Mouse (Mus musculus): Measurements from ENCODE around the gene Map1b. TPM values are rescaled to one million over a fixed set of nuclear protein-coding genes. Genes with fewer than 3 reads are reported as not detected.

Map1b gene
- total RNA-seq, 2 experiments from 2014 or later, result 0.04 to 0.94 TPM

GRCm38 (mm10) chr13:99493304-99493904 is 22.9 kb downstream of the Map1b start:
- ATAC-seq (replicated peaks; ENCODE audit: poor library complexity), result no peak

GRCm38 (mm10) chr13:99492619-99493303 is 23.6 kb downstream of the Map1b start:
- no peak for ATAC-seq (replicated peaks; ENCODE audit: poor library complexity)

- ATAC-seq (replicated peaks; ENCODE audit: poor library complexity), result no peak
Measured at GRCm38 (mm10) chr13:99489998-99490397, 26.3 kb downstream of the Map1b start.

- ATAC-seq (replicated peaks; ENCODE audit: poor library complexity), result no peak
Measured at GRCm38 (mm10) chr13:99489175-99489574, 27.2 kb downstream of the Map1b start.

- ATAC-seq (replicated peaks; ENCODE audit: poor library complexity), result no peak
Measured at GRCm38 (mm10) chr13:99485861-99486260, 30.5 kb downstream of the Map1b start.

GRCm38 (mm10) chr13:99485331-99485733 is 31.0 kb downstream of the Map1b start:
- ATAC-seq (replicated peaks; ENCODE audit: poor library complexity), result no peak

- no peak for ATAC-seq (replicated peaks; ENCODE audit: poor library complexity)
Measured at GRCm38 (mm10) chr13:99484905-99485304, 31.4 kb downstream of the Map1b start.

- no peak for ATAC-seq (replicated peaks; ENCODE audit: poor library complexity)
Measured at GRCm38 (mm10) chr13:99483433-99483832, 32.9 kb downstream of the Map1b start.

- no peak for ATAC-seq (replicated peaks; ENCODE audit: poor library complexity)
Measured at GRCm38 (mm10) chr13:99475488-99475887, 40.9 kb downstream of the Map1b start.

GRCm38 (mm10) chr13:99475033-99475432 is 41.3 kb downstream of the Map1b start:
- no peak for ATAC-seq (replicated peaks; ENCODE audit: poor library complexity)

- no peak for ATAC-seq (replicated peaks; ENCODE audit: poor library complexity)
Measured at GRCm38 (mm10) chr13:99474108-99474507, 42.2 kb downstream of the Map1b start.

- ATAC-seq (replicated peaks; ENCODE audit: poor library complexity), result no peak
Measured at GRCm38 (mm10) chr13:99472028-99472427, 44.3 kb downstream of the Map1b start.

GRCm38 (mm10) chr13:99470084-99470483 is 46.3 kb downstream of the Map1b start:
- ATAC-seq (replicated peaks; ENCODE audit: poor library complexity), result no peak

GRCm38 (mm10) chr13:99468267-99468666 is 48.1 kb downstream of the Map1b start:
- ATAC-seq (replicated peaks; ENCODE audit: poor library complexity), result no peak

- ATAC-seq (replicated peaks; ENCODE audit: poor library complexity), result no peak
Measured at GRCm38 (mm10) chr13:99466811-99467315, 49.5 kb downstream of the Map1b start.

- ATAC-seq (replicated peaks; ENCODE audit: poor library complexity), result no peak
Measured at GRCm38 (mm10) chr13:99466064-99466463, 50.3 kb downstream of the Map1b start.

GRCm38 (mm10) chr13:99464551-99464950 is 51.8 kb downstream of the Map1b start:
- no peak for ATAC-seq (replicated peaks; ENCODE audit: poor library complexity)

- ATAC-seq (replicated peaks; ENCODE audit: poor library complexity), result no peak
Measured at GRCm38 (mm10) chr13:99461886-99462285, 54.5 kb downstream of the Map1b start.

- no peak for ATAC-seq (replicated peaks; ENCODE audit: poor library complexity)
Measured at GRCm38 (mm10) chr13:99459612-99460011, 56.7 kb downstream of the Map1b start.

GRCm38 (mm10) chr13:99458658-99459386 is 57.5 kb downstream of the Map1b start:
- ATAC-seq (replicated peaks; ENCODE audit: poor library complexity), result no peak

GRCm38 (mm10) chr13:99454977-99455376 is 61.4 kb downstream of the Map1b start:
- ATAC-seq (replicated peaks; ENCODE audit: poor library complexity), result no peak

- ATAC-seq (replicated peaks; ENCODE audit: poor library complexity), result no peak
Measured at GRCm38 (mm10) chr13:99452444-99452843, 63.9 kb downstream of the Map1b start.
